Mouse (Mus musculus): ENCODE data around the gene Ankrd44. TPM values are rescaled to one million over a fixed set of nuclear protein-coding genes. Genes with fewer than 3 reads are reported as not detected.

Ankrd44 gene
- polyA plus RNA-seq, 1 experiment, result 4.6 TPM

- no peaks in the 10 kb centered on the region for H3K36me3 ChIP-seq (ENCODE audit: control insufficient read depth, insufficient read depth)
- TF ChIP-seq MAX (IDR thresholded peaks at IDR 0.05; ENCODE audit: low read depth) (no peak), TCF3 (IDR thresholded peaks at IDR 0.05; ENCODE audit: insufficient read length, low read depth) (no peak)
- no peak overlapping the region for H3K4me2 ChIP-seq (ENCODE audit: low read depth)
- no peak overlapping the region for H3K4me3 ChIP-seq
- H3ac ChIP-seq (ENCODE audit: control insufficient read depth, insufficient read length), result no peak overlapping the region
- H3K79me2 ChIP-seq (ENCODE audit: control insufficient read depth, insufficient read depth), result no peaks in the 10 kb centered on the region
- no peaks in the 10 kb centered on the region for H3K27me3 ChIP-seq (ENCODE audit: control insufficient read depth, insufficient read depth, insufficient read length)
Observed at GRCm38 (mm10) chr1:54877014-54877413, 49.2 kb downstream of the Ankrd44 start.

- Histone ChIP-seq H3K36me3 (ENCODE audit: control insufficient read depth, insufficient read depth) (no peaks in the 10 kb centered on the region), H3K27me3 (ENCODE audit: control insufficient read depth, insufficient read depth, insufficient read length) (no peaks in the 10 kb centered on the region), H3ac (ENCODE audit: control insufficient read depth, insufficient read length) (no peak overlapping the region), H3K4me3 (no peak overlapping the region), H3K79me2 (ENCODE audit: control insufficient read depth, insufficient read depth) (peaks cover 11% of the 10 kb centered on the region), H3K4me2 (ENCODE audit: low read depth) (no peak overlapping the region)
- TF ChIP-seq SRF (IDR thresholded peaks at IDR 0.05; ENCODE audit: control insufficient read depth, insufficient read length, low read depth) (no peak), TCF3 (IDR thresholded peaks at IDR 0.05; ENCODE audit: insufficient read length, low read depth) (no peak)
Observed at GRCm38 (mm10) chr1:54874094-54874493, 52.1 kb downstream of the Ankrd44 start.

- Histone ChIP-seq H3K4me2 (ENCODE audit: low read depth) (peak overlapping the region; percentile 20), H3K27me3 (ENCODE audit: control insufficient read depth, insufficient read depth, insufficient read length) (no peaks in the 10 kb centered on the region), H3K36me3 (ENCODE audit: control insufficient read depth, insufficient read depth) (no peaks in the 10 kb centered on the region), H3K4me3 (no peak overlapping the region), H3K79me2 (ENCODE audit: control insufficient read depth, insufficient read depth) (peaks cover 11% of the 10 kb centered on the region), H3ac (ENCODE audit: control insufficient read depth, insufficient read length) (no peak overlapping the region)
- no peak for TF ChIP-seq SRF (IDR thresholded peaks at IDR 0.05; ENCODE audit: control insufficient read depth, insufficient read length, low read depth)
- TF ChIP-seq MYOG (IDR thresholded peaks at IDR 0.05; ENCODE audit: control insufficient read depth in 1 of 3, insufficient read depth in 1 of 3, insufficient read length in 2 of 3, low read depth in 2 of 3), result no peak
- TF ChIP-seq POLR2AphosphoS2 (IDR thresholded peaks at IDR 0.05; ENCODE audit: insufficient read length, low read depth), result no peak
- no peak for TF ChIP-seq TCF12 (IDR thresholded peaks at IDR 0.05; ENCODE audit: insufficient read depth, poor library complexity, severe bottlenecking)
- no peak for TF ChIP-seq E2F4 (IDR thresholded peaks at IDR 0.05; ENCODE audit: insufficient read depth)
- no peak for TF ChIP-seq MAX (IDR thresholded peaks at IDR 0.05; ENCODE audit: low read depth)
- TF ChIP-seq MYOD1 (IDR thresholded peaks at IDR 0.05; ENCODE audit: control insufficient read depth in 1 of 3, insufficient read length in 2 of 3, low read depth in 2 of 3), result no peak
- TF ChIP-seq TCF3 (IDR thresholded peaks at IDR 0.05; ENCODE audit: insufficient read length, low read depth), result no peak
- no peak for TF ChIP-seq POLR2A (IDR thresholded peaks at IDR 0.05; ENCODE audit: insufficient read length, low read depth)
- no peak for TF ChIP-seq CEBPB (IDR thresholded peaks at IDR 0.05; ENCODE audit: insufficient read depth, poor library complexity, severe bottlenecking)
- TF ChIP-seq USF1 (IDR thresholded peaks at IDR 0.05; ENCODE audit: low read depth), result no peak
- no peak for TF ChIP-seq REST (IDR thresholded peaks at IDR 0.05; ENCODE audit: insufficient read depth, insufficient read length)
Observed at GRCm38 (mm10) chr1:54872857-54873616, 53.1 kb downstream of the Ankrd44 start.

GRCm38 (mm10) chr1:54871321-54871720, 54.9 kb downstream of the Ankrd44 start:
- H3K79me2 ChIP-seq (ENCODE audit: control insufficient read depth, insufficient read depth), result peaks cover 11% of the 10 kb centered on the region

GRCm38 (mm10) chr1:54870634-54871033, 55.6 kb downstream of the Ankrd44 start:
- Histone ChIP-seq H3K4me3 (no peak overlapping the region), H3K36me3 (ENCODE audit: control insufficient read depth, insufficient read depth) (no peaks in the 10 kb centered on the region), H3K4me2 (ENCODE audit: low read depth) (no peak overlapping the region), H3K27me3 (ENCODE audit: control insufficient read depth, insufficient read depth, insufficient read length) (no peaks in the 10 kb centered on the region), H3K79me2 (ENCODE audit: control insufficient read depth, insufficient read depth) (peaks cover 11% of the 10 kb centered on the region), H3ac (ENCODE audit: control insufficient read depth, insufficient read length) (no peak overlapping the region)
- no peak for TF ChIP-seq CEBPB (IDR thresholded peaks at IDR 0.05; ENCODE audit: insufficient read depth, poor library complexity, severe bottlenecking)
- no peak for TF ChIP-seq POLR2A (IDR thresholded peaks at IDR 0.05; ENCODE audit: insufficient read length, low read depth)
- no peak for TF ChIP-seq E2F4 (IDR thresholded peaks at IDR 0.05; ENCODE audit: insufficient read depth)
- no peak for TF ChIP-seq MYOD1 (IDR thresholded peaks at IDR 0.05; ENCODE audit: control insufficient read depth in 1 of 3, insufficient read length in 2 of 3, low read depth in 2 of 3)
- no peak for TF ChIP-seq TCF3 (IDR thresholded peaks at IDR 0.05; ENCODE audit: insufficient read length, low read depth)
- TF ChIP-seq MYOG (IDR thresholded peaks at IDR 0.05; ENCODE audit: control insufficient read depth in 1 of 3, insufficient read depth in 1 of 3, insufficient read length in 2 of 3, low read depth in 2 of 3), result no peak
- TF ChIP-seq POLR2AphosphoS2 (IDR thresholded peaks at IDR 0.05; ENCODE audit: insufficient read length, low read depth), result no peak
- TF ChIP-seq SRF (IDR thresholded peaks at IDR 0.05; ENCODE audit: control insufficient read depth, insufficient read length, low read depth), result no peak
- TF ChIP-seq TCF12 (IDR thresholded peaks at IDR 0.05; ENCODE audit: insufficient read depth, poor library complexity, severe bottlenecking), result no peak
- TF ChIP-seq MAX (IDR thresholded peaks at IDR 0.05; ENCODE audit: low read depth), result no peak
- no peak for TF ChIP-seq USF1 (IDR thresholded peaks at IDR 0.05; ENCODE audit: low read depth)

More at GRCm38 (mm10) chr1:54871321-54871720, 54.9 kb downstream of the Ankrd44 start:
- TF ChIP-seq MAX (IDR thresholded peaks at IDR 0.05; ENCODE audit: low read depth) (no peak), SRF (IDR thresholded peaks at IDR 0.05; ENCODE audit: control insufficient read depth, insufficient read length, low read depth) (no peak), E2F4 (IDR thresholded peaks at IDR 0.05; ENCODE audit: insufficient read depth) (no peak), MYOG (IDR thresholded peaks at IDR 0.05; ENCODE audit: control insufficient read depth in 1 of 3, insufficient read depth in 1 of 3, insufficient read length in 2 of 3, low read depth in 2 of 3) (no peak), USF1 (IDR thresholded peaks at IDR 0.05; ENCODE audit: low read depth) (no peak), TCF12 (IDR thresholded peaks at IDR 0.05; ENCODE audit: insufficient read depth, poor library complexity, severe bottlenecking) (no peak), TCF3 (IDR thresholded peaks at IDR 0.05; ENCODE audit: insufficient read length, low read depth) (no peak), POLR2AphosphoS2 (IDR thresholded peaks at IDR 0.05; ENCODE audit: insufficient read length, low read depth) (no peak), POLR2A (IDR thresholded peaks at IDR 0.05; ENCODE audit: insufficient read length, low read depth) (no peak), REST (IDR thresholded peaks at IDR 0.05; ENCODE audit: insufficient read depth, insufficient read length) (no peak), MYOD1 (IDR thresholded peaks at IDR 0.05; ENCODE audit: control insufficient read depth in 1 of 3, insufficient read length in 2 of 3, low read depth in 2 of 3) (no peak), CEBPB (IDR thresholded peaks at IDR 0.05; ENCODE audit: insufficient read depth, poor library complexity, severe bottlenecking) (no peak)
- no peak overlapping the region for H3K4me3 ChIP-seq
- H3K4me2 ChIP-seq (ENCODE audit: low read depth), result no peak overlapping the region
- H3K27me3 ChIP-seq (ENCODE audit: control insufficient read depth, insufficient read depth, insufficient read length), result no peaks in the 10 kb centered on the region
- no peaks in the 10 kb centered on the region for H3K36me3 ChIP-seq (ENCODE audit: control insufficient read depth, insufficient read depth)
- no peak overlapping the region for H3ac ChIP-seq (ENCODE audit: control insufficient read depth, insufficient read length)

Measured in myocyte (in vitro differentiated cells).